Mouse (Mus musculus): Measurements from ENCODE around the gene Sipa1. TPM values are rescaled to one million over a fixed set of nuclear protein-coding genes. Genes with fewer than 3 reads are reported as not detected.

Sipa1 gene
- polyA plus RNA-seq, 1 experiment: 13.7 TPM

- H3K27ac ChIP-seq (ENCODE audit: insufficient read depth, low read length): no peak overlapping the region
- H3K36me3 ChIP-seq (ENCODE audit: control insufficient read depth, insufficient read depth, low read length, poor library complexity, severe bottlenecking): peaks cover 7% of the 10 kb centered on the region
- H3K9ac ChIP-seq (ENCODE audit: low read depth, poor library complexity, severe bottlenecking): no peak overlapping the region
- no peak for TF ChIP-seq POLR2A (IDR thresholded peaks at IDR 0.05; ENCODE audit: insufficient read depth, low read length)
- no peak for TF ChIP-seq CTCF (IDR thresholded peaks at IDR 0.05; ENCODE audit: low read depth, low read length)
- TF ChIP-seq EP300 (IDR thresholded peaks at IDR 0.05; ENCODE audit: insufficient read depth, low read depth, low read length): no peak
- H3K4me1 ChIP-seq (ENCODE audit: control insufficient read depth, insufficient read depth, low read length): peaks cover 5% of the 10 kb centered on the region
- H3K4me3 ChIP-seq (ENCODE audit: low read depth, low read length): no peak overlapping the region
- no peaks in the 10 kb centered on the region for H3K9me3 ChIP-seq (replicated peaks; ENCODE audit: control insufficient read depth, insufficient read depth, low read length, poor library complexity, severe bottlenecking)
- H3K27me3 ChIP-seq (ENCODE audit: control insufficient read depth, insufficient read depth, low read length, poor library complexity, severe bottlenecking): no peaks in the 10 kb centered on the region
Observed at GRCm38 (mm10) chr19:5646731-5647330, 16.7 kb downstream of the Sipa1 start.

GRCm38 (mm10) chr19:5645280-5645679 is 18.2 kb downstream of the Sipa1 start:
- H3K27ac ChIP-seq (ENCODE audit: insufficient read depth, low read length): no peak overlapping the region
- no peak for TF ChIP-seq EP300 (IDR thresholded peaks at IDR 0.05; ENCODE audit: insufficient read depth, low read depth, low read length)
- no peak overlapping the region for H3K4me3 ChIP-seq (ENCODE audit: low read depth, low read length)
- H3K9me3 ChIP-seq (replicated peaks; ENCODE audit: control insufficient read depth, insufficient read depth, low read length, poor library complexity, severe bottlenecking): no peaks in the 10 kb centered on the region
- peaks cover 8% of the 10 kb centered on the region for H3K4me1 ChIP-seq (ENCODE audit: control insufficient read depth, insufficient read depth, low read length)
- peaks cover 7% of the 10 kb centered on the region for H3K36me3 ChIP-seq (ENCODE audit: control insufficient read depth, insufficient read depth, low read length, poor library complexity, severe bottlenecking)
- H3K9ac ChIP-seq (ENCODE audit: low read depth, poor library complexity, severe bottlenecking): no peak overlapping the region
- H3K27me3 ChIP-seq (ENCODE audit: control insufficient read depth, insufficient read depth, low read length, poor library complexity, severe bottlenecking): no peaks in the 10 kb centered on the region

GRCm38 (mm10) chr19:5641641-5642040 is 21.9 kb downstream of the Sipa1 start:
- H3K27ac ChIP-seq (ENCODE audit: insufficient read depth, low read length): no peak overlapping the region
- H3K4me3 ChIP-seq (ENCODE audit: low read depth, low read length): no peak overlapping the region
- TF ChIP-seq EP300 (IDR thresholded peaks at IDR 0.05; ENCODE audit: insufficient read depth, low read depth, low read length) (no peak), POLR2A (IDR thresholded peaks at IDR 0.05; ENCODE audit: insufficient read depth, low read length) (no peak), CTCF (IDR thresholded peaks at IDR 0.05; ENCODE audit: low read depth, low read length) (no peak)
- no peaks in the 10 kb centered on the region for H3K27me3 ChIP-seq (ENCODE audit: control insufficient read depth, insufficient read depth, low read length, poor library complexity, severe bottlenecking)
- H3K36me3 ChIP-seq (ENCODE audit: control insufficient read depth, insufficient read depth, low read length, poor library complexity, severe bottlenecking): peaks cover 7% of the 10 kb centered on the region
- H3K4me1 ChIP-seq (ENCODE audit: control insufficient read depth, insufficient read depth, low read length): peaks cover 2% of the 10 kb centered on the region
- H3K9ac ChIP-seq (ENCODE audit: low read depth, poor library complexity, severe bottlenecking): no peak overlapping the region
- H3K9me3 ChIP-seq (replicated peaks; ENCODE audit: control insufficient read depth, insufficient read depth, low read length, poor library complexity, severe bottlenecking): no peaks in the 10 kb centered on the region

GRCm38 (mm10) chr19:5641021-5641420 is 22.5 kb downstream of the Sipa1 start:
- no peaks in the 10 kb centered on the region for H3K9me3 ChIP-seq (replicated peaks; ENCODE audit: control insufficient read depth, insufficient read depth, low read length, poor library complexity, severe bottlenecking)
- no peak overlapping the region for H3K27ac ChIP-seq (ENCODE audit: insufficient read depth, low read length)
- H3K9ac ChIP-seq (ENCODE audit: low read depth, poor library complexity, severe bottlenecking): no peak overlapping the region
- H3K4me1 ChIP-seq (ENCODE audit: control insufficient read depth, insufficient read depth, low read length): peaks cover 2% of the 10 kb centered on the region
- peaks cover 7% of the 10 kb centered on the region for H3K36me3 ChIP-seq (ENCODE audit: control insufficient read depth, insufficient read depth, low read length, poor library complexity, severe bottlenecking)
- H3K4me3 ChIP-seq (ENCODE audit: low read depth, low read length): no peak overlapping the region
- TF ChIP-seq POLR2A (IDR thresholded peaks at IDR 0.05; ENCODE audit: insufficient read depth, low read length) (no peak), EP300 (IDR thresholded peaks at IDR 0.05; ENCODE audit: insufficient read depth, low read depth, low read length) (no peak), CTCF (IDR thresholded peaks at IDR 0.05; ENCODE audit: low read depth, low read length) (no peak)
- no peaks in the 10 kb centered on the region for H3K27me3 ChIP-seq (ENCODE audit: control insufficient read depth, insufficient read depth, low read length, poor library complexity, severe bottlenecking)

- Histone ChIP-seq H3K36me3 (ENCODE audit: control insufficient read depth, insufficient read depth, low read length, poor library complexity, severe bottlenecking) (peaks cover 4% of the 10 kb centered on the region), H3K9me3 (replicated peaks; ENCODE audit: control insufficient read depth, insufficient read depth, low read length, poor library complexity, severe bottlenecking) (no peaks in the 10 kb centered on the region), H3K4me3 (ENCODE audit: low read depth, low read length) (no peak overlapping the region), H3K27me3 (ENCODE audit: control insufficient read depth, insufficient read depth, low read length, poor library complexity, severe bottlenecking) (no peaks in the 10 kb centered on the region), H3K4me1 (ENCODE audit: control insufficient read depth, insufficient read depth, low read length) (peaks cover 2% of the 10 kb centered on the region), H3K27ac (ENCODE audit: insufficient read depth, low read length) (no peak overlapping the region), H3K9ac (ENCODE audit: low read depth, poor library complexity, severe bottlenecking) (no peak overlapping the region)
- TF ChIP-seq POLR2A (IDR thresholded peaks at IDR 0.05; ENCODE audit: insufficient read depth, low read length): no peak
- TF ChIP-seq EP300 (IDR thresholded peaks at IDR 0.05; ENCODE audit: insufficient read depth, low read depth, low read length): no peak
- no peak for TF ChIP-seq CTCF (IDR thresholded peaks at IDR 0.05; ENCODE audit: low read depth, low read length)
Observed at GRCm38 (mm10) chr19:5640339-5640738, 23.2 kb downstream of the Sipa1 start.

- no peaks in the 10 kb centered on the region for H3K9me3 ChIP-seq (replicated peaks; ENCODE audit: control insufficient read depth, insufficient read depth, low read length, poor library complexity, severe bottlenecking)
- peak overlapping the region; percentile 88 for H3K4me3 ChIP-seq (ENCODE audit: low read depth, low read length)
- H3K9ac ChIP-seq (ENCODE audit: low read depth, poor library complexity, severe bottlenecking): peak overlapping the region; percentile 81
- peaks cover 2% of the 10 kb centered on the region for H3K4me1 ChIP-seq (ENCODE audit: control insufficient read depth, insufficient read depth, low read length)
- no peak overlapping the region for H3K27ac ChIP-seq (ENCODE audit: insufficient read depth, low read length)
- no peaks in the 10 kb centered on the region for H3K27me3 ChIP-seq (ENCODE audit: control insufficient read depth, insufficient read depth, low read length, poor library complexity, severe bottlenecking)
- H3K36me3 ChIP-seq (ENCODE audit: control insufficient read depth, insufficient read depth, low read length, poor library complexity, severe bottlenecking): peaks cover 3% of the 10 kb centered on the region; the same call in 1 of the 2 replicates
- TF ChIP-seq EP300 (IDR thresholded peaks at IDR 0.05; ENCODE audit: insufficient read depth, low read depth, low read length) (no peak), CTCF (IDR thresholded peaks at IDR 0.05; ENCODE audit: low read depth, low read length) (no peak), POLR2A (IDR thresholded peaks at IDR 0.05; ENCODE audit: insufficient read depth, low read length) (no peak)
Observed at GRCm38 (mm10) chr19:5638416-5639005, 25.0 kb downstream of the Sipa1 start.
